Comparison of ENCODE assay signal across 17 mouse cellular contexts in genomic region chr8:77279977-77280376, GRCm38 (mm10).
DNase-seq lines count a peak whose midpoint lies in the region; ATAC-seq and TF ChIP-seq lines count a peak whose summit lies in the region.
"Had no signal": no experiment of that assay in that cellular context is flagged by ENCODE, and none has a peak within 500 bp of the region (broad histone marks: within the 10 kb centered on the region; RNA-seq: fewer than 3 reads in every experiment).

No protein-coding gene starts in this region.

- ATAC-seq in midbrain, embryonic 13.5 days, result peak; percentile 51; the same call in 1 of the 2 replicates
- ATAC-seq in embryonic facial prominence, embryonic 15.5 days (ENCODE audit: insufficient number of reproducible peaks, low FRiP score, low TSS enrichment, low read depth), result peak; percentile 34; the same call in 1 of the 2 replicates
- ATAC-seq in midbrain, embryonic 15.5 days (replicated peaks), result peak; percentile 70
- ATAC-seq: intestine, embryonic 16.5 days had no signal

- no peak for TF ChIP-seq POLR2A in brain, embryonic 14.5 days (IDR thresholded peaks at IDR 0.05; ENCODE audit: borderline replicate concordance, extremely low read depth, insufficient read depth, insufficient read length, poor library complexity, severe bottlenecking)

- no peak overlapping the region for H3K9ac ChIP-seq in midbrain, embryonic 13.5 days (replicated peaks)
- no peak overlapping the region for H3K9ac ChIP-seq in embryonic facial prominence, embryonic 15.5 days
- no peak overlapping the region for H3K9ac ChIP-seq in midbrain, embryonic 15.5 days
- H3K9ac ChIP-seq: embryonic facial prominence, embryonic 13.5 days; forebrain, embryonic 12.5 days had no signal

- no peaks in the 10 kb centered on the region for H3K27me3 ChIP-seq in midbrain, embryonic 13.5 days
- H3K27me3 ChIP-seq in midbrain, embryonic 10.5 days (ENCODE audit: low read depth, poor library complexity, severe bottlenecking), result no peaks in the 10 kb centered on the region
- no peaks in the 10 kb centered on the region for H3K27me3 ChIP-seq in embryonic facial prominence, embryonic 15.5 days
- no peaks in the 10 kb centered on the region for H3K27me3 ChIP-seq in midbrain, embryonic 15.5 days (replicated peaks)
- H3K27me3 ChIP-seq: embryonic facial prominence, embryonic 13.5 days; forebrain, embryonic 12.5 days; megakaryocyte, embryonic 14.5 days had no signal

- H3K4me3 ChIP-seq in midbrain, embryonic 13.5 days (replicated peaks), result no peak overlapping the region
- no peak overlapping the region for H3K4me3 ChIP-seq in midbrain, embryonic 10.5 days
- no peak overlapping the region for H3K4me3 ChIP-seq in embryonic facial prominence, embryonic 15.5 days (replicated peaks)
- H3K4me3 ChIP-seq in midbrain, embryonic 15.5 days, result no peak overlapping the region
- H3K4me3 ChIP-seq: embryonic facial prominence, embryonic 13.5 days; forebrain, embryonic 12.5 days; megakaryocyte, embryonic 14.5 days had no signal

- DNase-seq in midbrain, embryonic 10.5 days (ENCODE audit: low spot score), result no peak
- peak; percentile 42 for DNase-seq in brain, embryonic 14.5 days (ENCODE audit: low read depth)
- DNase-seq in kidney, postnatal 14 days, result no peak
- DNase-seq in cerebellum, adult 9-11 months, result no peak
- DNase-seq: adrenal gland, postnatal 14 days; cerebellum, postnatal 10 days; gastrocnemius, postnatal 25 days; right cerebral cortex, postnatal 14 days had no signal

- no peaks in the 10 kb centered on the region for H3K9me3 ChIP-seq in midbrain, embryonic 13.5 days
- no peaks in the 10 kb centered on the region for H3K9me3 ChIP-seq in midbrain, embryonic 10.5 days (replicated peaks)
- no peaks in the 10 kb centered on the region for H3K9me3 ChIP-seq in embryonic facial prominence, embryonic 15.5 days (replicated peaks)
- H3K9me3 ChIP-seq in midbrain, embryonic 15.5 days, result no peaks in the 10 kb centered on the region
- H3K9me3 ChIP-seq: embryonic facial prominence, embryonic 13.5 days; forebrain, embryonic 12.5 days had no signal

- no peak overlapping the region for H3K4me2 ChIP-seq in midbrain, embryonic 13.5 days (replicated peaks)
- no peak overlapping the region for H3K4me2 ChIP-seq in embryonic facial prominence, embryonic 15.5 days (replicated peaks)
- H3K4me2 ChIP-seq in midbrain, embryonic 15.5 days, result no peak overlapping the region
- H3K4me2 ChIP-seq: embryonic facial prominence, embryonic 13.5 days; forebrain, embryonic 12.5 days; heart, embryonic 11.5 days; liver, embryonic 11.5 days had no signal

- H3K4me1 ChIP-seq in midbrain, embryonic 13.5 days (replicated peaks), result no peaks in the 10 kb centered on the region
- H3K4me1 ChIP-seq in midbrain, embryonic 10.5 days, result no peaks in the 10 kb centered on the region
- H3K4me1 ChIP-seq in embryonic facial prominence, embryonic 15.5 days, result peaks cover 8% of the 10 kb centered on the region
- no peaks in the 10 kb centered on the region for H3K4me1 ChIP-seq in midbrain, embryonic 15.5 days
- H3K4me1 ChIP-seq: forebrain, embryonic 12.5 days had no signal

- no peak overlapping the region for H3K27ac ChIP-seq in midbrain, embryonic 13.5 days
- H3K27ac ChIP-seq in midbrain, embryonic 10.5 days (replicated peaks), result no peak overlapping the region
- H3K27ac ChIP-seq in embryonic facial prominence, embryonic 15.5 days (replicated peaks), result no peak overlapping the region
- H3K27ac ChIP-seq in midbrain, embryonic 15.5 days, result no peak overlapping the region
- H3K27ac ChIP-seq: embryonic facial prominence, embryonic 13.5 days; forebrain, embryonic 12.5 days had no signal

- no peak for TF ChIP-seq CTCF in brain, embryonic 14.5 days (IDR thresholded peaks at IDR 0.05; ENCODE audit: borderline replicate concordance, extremely low read depth, insufficient read depth, insufficient read length)

- 66% methylated on average over 3 of the region's 3 CpGs for WGBS in midbrain, embryonic 13.5 days
- 72% methylated on average over 3 of the region's 3 CpGs for WGBS in midbrain, embryonic 10.5 days
- WGBS in embryonic facial prominence, embryonic 15.5 days, result 30% methylated on average over 3 of the region's 3 CpGs
- WGBS in midbrain, embryonic 15.5 days, result 42% methylated on average over 3 of the region's 3 CpGs

- H3K36me3 ChIP-seq in midbrain, embryonic 13.5 days, result no peaks in the 10 kb centered on the region
- H3K36me3 ChIP-seq in midbrain, embryonic 10.5 days, result no peaks in the 10 kb centered on the region
- 0 out of 2 replicates have a peak, but pooled peaks cover 5% of the 10 kb centered on the region for H3K36me3 ChIP-seq in embryonic facial prominence, embryonic 15.5 days
- no peaks in the 10 kb centered on the region for H3K36me3 ChIP-seq in midbrain, embryonic 15.5 days (replicated peaks)
- H3K36me3 ChIP-seq: forebrain, embryonic 12.5 days had no signal
